Mouse (Mus musculus): ENCODE data around the gene Ergic1. TPM values are rescaled to one million over a fixed set of nuclear protein-coding genes. Genes with fewer than 3 reads are reported as not detected.

The Ergic1 gene
- polyA plus RNA-seq, 1 experiment from 2014 or later = 97.3 TPM

Small RNA genes lying within 50 kb of the gene (microRNA-seq; reads per million reads assigned to microRNA genes)
- not detected for gene Gm22420

Other genes with a start within 250 kb of the Ergic1 start
- gene Neurl1b, start 146.7 kb upstream of the Ergic1 start, polyA plus RNA-seq (2015; fragmentation: Nextera tagmentation; extraction: Ambion mirVana) = 1.6 and 1.9 TPM in 2 replicates
- 27.7 and 34.6 TPM in 2 replicates for gene Dusp1, start 639 bp downstream of the Ergic1 start, polyA plus RNA-seq (2015; fragmentation: Nextera tagmentation; extraction: Ambion mirVana)
- 95.2 and 104 TPM in 2 replicates for gene Atp6v0e, start 101.7 kb downstream of the Ergic1 start, polyA plus RNA-seq (2015; fragmentation: Nextera tagmentation; extraction: Ambion mirVana)
- 11.5 and 12.4 TPM in 2 replicates for gene Crebrf, start 154.2 kb downstream of the Ergic1 start, polyA plus RNA-seq (2015; fragmentation: Nextera tagmentation; extraction: Ambion mirVana)
- 54.8 and 58.6 TPM in 2 replicates for gene Bnip1, start 219.6 kb downstream of the Ergic1 start, polyA plus RNA-seq (2015; fragmentation: Nextera tagmentation; extraction: Ambion mirVana)

All from hindbrain, embryonic 15.5 days (tissue).